Mouse (Mus musculus): ENCODE data around the gene Sh2d3c. TPM values are rescaled to one million over a fixed set of nuclear protein-coding genes. Genes with fewer than 3 reads are reported as not detected.

Gene Sh2d3c
- polyA plus RNA-seq, 1 experiment from 2014 or later = 43.5 TPM

GRCm38 (mm10) chr2:32693282-32693681, 27.6 kb upstream of the Sh2d3c start:
- Histone ChIP-seq H3K4me3 (replicated peaks; ENCODE audit: low read length) (peak overlapping the region; percentile 64), H3K9ac (peak overlapping the region; percentile 80), H3K9me3 (ENCODE audit: control insufficient read depth, low read length) (no peaks in the 10 kb centered on the region), H3K4me1 (replicated peaks; ENCODE audit: control insufficient read depth, insufficient read depth, low read length) (0 out of 2 replicates have a peak, but pooled peaks cover 9% of the 10 kb centered on the region), H3K27me3 (ENCODE audit: control insufficient read depth, insufficient read depth, low read length) (no peaks in the 10 kb centered on the region), H3K36me3 (replicated peaks; ENCODE audit: control insufficient read depth, insufficient read depth) (no peaks in the 10 kb centered on the region), H3K27ac (no peak overlapping the region), H3K4me2 (replicated peaks) (peak overlapping the region; percentile 70)
- no peak for ATAC-seq (ENCODE audit: low FRiP score)
- WGBS = 24% methylated on average over 7 of the region's 7 CpGs
- DNase-seq (ENCODE audit: low spot score) = no peak

- H3K27ac ChIP-seq = peak overlapping the region; percentile 84
- peak overlapping the region; percentile 64 for H3K4me3 ChIP-seq (replicated peaks; ENCODE audit: low read length)
- DNase-seq (ENCODE audit: low spot score) (peak; percentile 94), ATAC-seq (ENCODE audit: low FRiP score) (peak; percentile 99)
- 0 out of 2 replicates have a peak, but pooled peaks cover 9% of the 10 kb centered on the region for H3K4me1 ChIP-seq (replicated peaks; ENCODE audit: control insufficient read depth, insufficient read depth, low read length)
- WGBS = under 1% methylated on average over 51 of the region's 51 CpGs
- peak overlapping the region; percentile 80 for H3K9ac ChIP-seq
- H3K27me3 ChIP-seq (ENCODE audit: control insufficient read depth, insufficient read depth, low read length) = no peaks in the 10 kb centered on the region
- no peaks in the 10 kb centered on the region for H3K9me3 ChIP-seq (ENCODE audit: control insufficient read depth, low read length)
- H3K36me3 ChIP-seq (replicated peaks; ENCODE audit: control insufficient read depth, insufficient read depth) = no peaks in the 10 kb centered on the region
- H3K4me2 ChIP-seq (replicated peaks) = peak overlapping the region; percentile 70
Observed at GRCm38 (mm10) chr2:32693823-32694411, 26.9 kb upstream of the Sh2d3c start.

GRCm38 (mm10) chr2:32694691-32695090, 26.2 kb upstream of the Sh2d3c start:
- DNase-seq (ENCODE audit: low spot score) (no peak), ATAC-seq (ENCODE audit: low FRiP score) (no peak)
- Histone ChIP-seq H3K4me1 (replicated peaks; ENCODE audit: control insufficient read depth, insufficient read depth, low read length) (0 out of 2 replicates have a peak, but pooled peaks cover 9% of the 10 kb centered on the region), H3K4me2 (replicated peaks) (peak overlapping the region; percentile 70), H3K4me3 (replicated peaks; ENCODE audit: low read length) (peak overlapping the region; percentile 64), H3K9ac (peak overlapping the region; percentile 50), H3K27ac (peak overlapping the region; percentile 62; the same call in 1 of the 2 replicates), H3K9me3 (ENCODE audit: control insufficient read depth, low read length) (no peaks in the 10 kb centered on the region), H3K27me3 (ENCODE audit: control insufficient read depth, insufficient read depth, low read length) (no peaks in the 10 kb centered on the region), H3K36me3 (replicated peaks; ENCODE audit: control insufficient read depth, insufficient read depth) (no peaks in the 10 kb centered on the region)
- WGBS = 88% methylated on average over 12 of the region's 12 CpGs

GRCm38 (mm10) chr2:32699680-32700079, 21.2 kb upstream of the Sh2d3c start:
- DNase-seq (ENCODE audit: low spot score) = no peak
- Histone ChIP-seq H3K4me2 (replicated peaks) (no peak overlapping the region), H3K9me3 (ENCODE audit: control insufficient read depth, low read length) (no peaks in the 10 kb centered on the region), H3K9ac (no peak overlapping the region), H3K27ac (no peak overlapping the region), H3K4me3 (replicated peaks; ENCODE audit: low read length) (no peak overlapping the region), H3K36me3 (replicated peaks; ENCODE audit: control insufficient read depth, insufficient read depth) (peaks cover 23% of the 10 kb centered on the region), H3K27me3 (ENCODE audit: control insufficient read depth, insufficient read depth, low read length) (no peaks in the 10 kb centered on the region), H3K4me1 (replicated peaks; ENCODE audit: control insufficient read depth, insufficient read depth, low read length) (no peaks in the 10 kb centered on the region)
- WGBS = 87% methylated on average over 6 of the region's 6 CpGs
- ATAC-seq (ENCODE audit: low FRiP score) = no peak

GRCm38 (mm10) chr2:32700966-32701743, 19.7 kb upstream of the Sh2d3c start:
- Histone ChIP-seq H3K4me2 (replicated peaks) (no peak overlapping the region), H3K36me3 (replicated peaks; ENCODE audit: control insufficient read depth, insufficient read depth) (peaks cover 38% of the 10 kb centered on the region), H3K4me1 (replicated peaks; ENCODE audit: control insufficient read depth, insufficient read depth, low read length) (no peaks in the 10 kb centered on the region), H3K27me3 (ENCODE audit: control insufficient read depth, insufficient read depth, low read length) (no peaks in the 10 kb centered on the region), H3K4me3 (replicated peaks; ENCODE audit: low read length) (no peak overlapping the region), H3K9me3 (ENCODE audit: control insufficient read depth, low read length) (no peaks in the 10 kb centered on the region), H3K9ac (no peak overlapping the region), H3K27ac (no peak overlapping the region)
- no peak for ATAC-seq (ENCODE audit: low FRiP score)
- DNase-seq (ENCODE audit: low spot score) = no peak
- 91% methylated on average over 14 of the region's 14 CpGs for WGBS

GRCm38 (mm10) chr2:32703046-32703445, 17.8 kb upstream of the Sh2d3c start:
- peaks cover 57% of the 10 kb centered on the region for H3K36me3 ChIP-seq (replicated peaks; ENCODE audit: control insufficient read depth, insufficient read depth)
- H3K4me2 ChIP-seq (replicated peaks) = no peak overlapping the region
- 95% methylated on average over 8 of the region's 8 CpGs for WGBS
- H3K27me3 ChIP-seq (ENCODE audit: control insufficient read depth, insufficient read depth, low read length) = no peaks in the 10 kb centered on the region
- H3K27ac ChIP-seq = no peak overlapping the region
- H3K9me3 ChIP-seq (ENCODE audit: control insufficient read depth, low read length) = no peaks in the 10 kb centered on the region
- H3K9ac ChIP-seq = no peak overlapping the region
- DNase-seq (ENCODE audit: low spot score) = no peak
- no peak for ATAC-seq (ENCODE audit: low FRiP score)
- no peak overlapping the region for H3K4me3 ChIP-seq (replicated peaks; ENCODE audit: low read length)
- H3K4me1 ChIP-seq (replicated peaks; ENCODE audit: control insufficient read depth, insufficient read depth, low read length) = no peaks in the 10 kb centered on the region

- 87% methylated on average over 2 of the region's 2 CpGs for WGBS
Observed at GRCm38 (mm10) chr2:32704021-32704421, 16.8 kb upstream of the Sh2d3c start, which contains the start of gene Fpgs. TSS of gene Fpgs (minus strand) at chr2:32704145.

GRCm38 (mm10) chr2:32705018-32705417, 15.8 kb upstream of the Sh2d3c start:
- Histone ChIP-seq H3K4me2 (replicated peaks) (no peak overlapping the region), H3K9ac (no peak overlapping the region), H3K27ac (no peak overlapping the region), H3K9me3 (ENCODE audit: control insufficient read depth, low read length) (no peaks in the 10 kb centered on the region), H3K4me1 (replicated peaks; ENCODE audit: control insufficient read depth, insufficient read depth, low read length) (no peaks in the 10 kb centered on the region), H3K36me3 (replicated peaks; ENCODE audit: control insufficient read depth, insufficient read depth) (peaks cover 76% of the 10 kb centered on the region), H3K27me3 (ENCODE audit: control insufficient read depth, insufficient read depth, low read length) (no peaks in the 10 kb centered on the region), H3K4me3 (replicated peaks; ENCODE audit: low read length) (no peak overlapping the region)
- DNase-seq (ENCODE audit: low spot score) (no peak), ATAC-seq (ENCODE audit: low FRiP score) (no peak)
- WGBS = 88% methylated on average over 7 of the region's 7 CpGs

More at GRCm38 (mm10) chr2:32704021-32704421, 16.8 kb upstream of the Sh2d3c start, which contains the start of gene Fpgs:
- no peak for DNase-seq (ENCODE audit: low spot score)
- Histone ChIP-seq H3K9me3 (ENCODE audit: control insufficient read depth, low read length) (no peaks in the 10 kb centered on the region), H3K36me3 (replicated peaks; ENCODE audit: control insufficient read depth, insufficient read depth) (peaks cover 66% of the 10 kb centered on the region), H3K9ac (no peak within 1 kb of the TSS), H3K4me2 (replicated peaks) (no peak within 1 kb of the TSS), H3K4me1 (replicated peaks; ENCODE audit: control insufficient read depth, insufficient read depth, low read length) (no peaks in the 10 kb centered on the region), H3K27me3 (ENCODE audit: control insufficient read depth, insufficient read depth, low read length) (no peaks in the 10 kb centered on the region), H3K27ac (no peak within 1 kb of the TSS), H3K4me3 (replicated peaks; ENCODE audit: low read length) (no peak within 1 kb of the TSS)
- ATAC-seq (ENCODE audit: low FRiP score) = no peak

GRCm38 (mm10) chr2:32706971-32707370, 13.9 kb upstream of the Sh2d3c start:
- Histone ChIP-seq H3K9ac (no peak overlapping the region), H3K36me3 (replicated peaks; ENCODE audit: control insufficient read depth, insufficient read depth) (peaks cover 92% of the 10 kb centered on the region), H3K4me3 (replicated peaks; ENCODE audit: low read length) (no peak overlapping the region), H3K27me3 (ENCODE audit: control insufficient read depth, insufficient read depth, low read length) (no peaks in the 10 kb centered on the region), H3K9me3 (ENCODE audit: control insufficient read depth, low read length) (no peaks in the 10 kb centered on the region), H3K27ac (no peak overlapping the region), H3K4me2 (replicated peaks) (no peak overlapping the region), H3K4me1 (replicated peaks; ENCODE audit: control insufficient read depth, insufficient read depth, low read length) (peaks cover 8% of the 10 kb centered on the region)
- DNase-seq (ENCODE audit: low spot score) (no peak), ATAC-seq (ENCODE audit: low FRiP score) (no peak)
- 97% methylated on average over 6 of the region's 6 CpGs for WGBS
